ENCODE assay signal across 7 mouse cellular contexts in the genomic region with DNA sequence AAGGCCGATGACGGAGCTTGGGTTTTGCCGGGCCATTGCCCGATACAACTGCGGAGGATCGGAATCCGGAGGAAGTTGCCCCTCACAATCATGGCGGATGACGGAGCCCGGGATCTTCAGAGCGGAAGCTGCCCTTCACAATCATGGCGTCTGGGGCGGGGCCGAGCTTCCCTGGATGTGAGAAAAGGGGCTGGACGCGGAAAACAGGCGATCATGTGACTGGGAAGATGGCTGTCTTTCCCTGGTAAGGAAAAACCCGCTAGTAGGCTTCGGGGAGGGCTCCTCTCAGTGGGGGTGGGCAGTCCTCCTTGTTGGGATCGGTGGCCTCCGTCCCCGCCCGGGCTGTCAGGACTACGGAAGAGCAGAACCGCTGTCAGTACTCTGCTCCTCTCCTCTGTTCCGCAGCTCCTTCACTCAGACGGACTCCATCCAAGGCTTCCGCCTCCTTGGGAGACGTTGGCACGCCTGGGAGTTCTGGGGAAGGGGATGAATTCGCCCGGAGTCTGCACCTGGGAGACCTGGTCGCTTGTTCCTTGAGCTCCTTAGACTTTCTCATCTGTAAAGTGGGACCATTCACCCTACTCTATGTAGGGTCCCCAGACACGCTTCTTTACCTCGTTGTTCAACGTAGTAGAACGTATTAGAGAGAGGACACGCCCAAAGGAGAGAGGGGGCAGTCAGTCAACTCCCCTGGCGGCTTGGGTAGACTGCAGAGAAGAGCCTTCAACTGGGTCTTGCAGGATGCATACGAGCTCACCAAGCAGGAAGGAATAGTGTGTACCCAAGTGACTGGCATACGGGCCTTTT. TPM values are rescaled to one million over a fixed set of nuclear protein-coding genes. Genes with fewer than 3 reads are reported as not detected.
DNase-seq lines count a peak whose midpoint lies in the region; ATAC-seq lines count a peak whose summit lies in the region.

No protein-coding gene starts in this region.

- peak; percentile 98 for DNase-seq in adrenal gland, postnatal 14 days
- DNase-seq in embryonic facial prominence, embryonic 11.5 days (ENCODE audit: low spot score): peak; percentile 99
- peak; percentile 94 for DNase-seq in kidney, adult 11 months
- peak; percentile 97 for DNase-seq in limb, embryonic 10.5 days (ENCODE audit: low spot score)
- peak; percentile 80 for DNase-seq in spleen, adult 12 weeks (ENCODE audit: low spot score)

- no peaks in the 10 kb centered on the region for H3K36me3 ChIP-seq in embryonic facial prominence, embryonic 11.5 days (replicated peaks; ENCODE audit: control insufficient read depth, insufficient read depth, low read depth, low read length)
- peaks cover 28% of the 10 kb centered on the region for H3K36me3 ChIP-seq in limb, embryonic 10.5 days
- peaks cover 32% of the 10 kb centered on the region for H3K36me3 ChIP-seq in midbrain, embryonic 13.5 days

- peak overlapping the region; percentile 69 for H3K9ac ChIP-seq in embryonic facial prominence, embryonic 11.5 days (replicated peaks; ENCODE audit: low read length)
- H3K9ac ChIP-seq in midbrain, embryonic 13.5 days (replicated peaks): peak overlapping the region; percentile 83

- WGBS in embryonic facial prominence, embryonic 11.5 days: 4% methylated on average over 39 of the region's 41 CpGs
- WGBS in limb, embryonic 10.5 days: 3% methylated on average over 41 of the region's 41 CpGs
- 3% methylated on average over 41 of the region's 41 CpGs for WGBS in midbrain, embryonic 13.5 days

- H3K27ac ChIP-seq in embryonic facial prominence, embryonic 11.5 days (replicated peaks; ENCODE audit: low read depth, low read length): no peak overlapping the region
- H3K27ac ChIP-seq in limb, embryonic 10.5 days: peak overlapping the region; percentile 86
- peak overlapping the region; percentile 88 for H3K27ac ChIP-seq in midbrain, embryonic 13.5 days

- peak overlapping the region; percentile 65 for H3K4me3 ChIP-seq in embryonic facial prominence, embryonic 11.5 days (ENCODE audit: low read depth, low read length)
- peak overlapping the region; percentile 82 for H3K4me3 ChIP-seq in limb, embryonic 10.5 days
- peak overlapping the region; percentile 81 for H3K4me3 ChIP-seq in midbrain, embryonic 13.5 days (replicated peaks)

- peak; percentile 94 for ATAC-seq in embryonic facial prominence, embryonic 11.5 days (replicated peaks; ENCODE audit: insufficient number of reproducible peaks, low FRiP score, low TSS enrichment, low read depth)
- ATAC-seq in granulocyte monocyte progenitor cell, adult 5-6 weeks (replicated peaks; ENCODE audit: poor library complexity, severe bottlenecking): peak; percentile 92
- ATAC-seq in midbrain, embryonic 13.5 days: peak; percentile 97

- H3K4me2 ChIP-seq in embryonic facial prominence, embryonic 11.5 days (ENCODE audit: low read depth, low read length): peak overlapping the region; percentile 72
- H3K4me2 ChIP-seq in midbrain, embryonic 13.5 days (replicated peaks): peak overlapping the region; percentile 79

- no peaks in the 10 kb centered on the region for H3K4me1 ChIP-seq in embryonic facial prominence, embryonic 11.5 days (ENCODE audit: control insufficient read depth, insufficient read depth, low read length)
- peaks cover 11% of the 10 kb centered on the region for H3K4me1 ChIP-seq in limb, embryonic 10.5 days
- H3K4me1 ChIP-seq in midbrain, embryonic 13.5 days (replicated peaks): peaks cover 20% of the 10 kb centered on the region

- H3K27me3 ChIP-seq in embryonic facial prominence, embryonic 11.5 days (ENCODE audit: control insufficient read depth, insufficient read depth, low read length): no peaks in the 10 kb centered on the region
- no peaks in the 10 kb centered on the region for H3K27me3 ChIP-seq in limb, embryonic 10.5 days (ENCODE audit: low read depth, poor library complexity, severe bottlenecking)
- no peaks in the 10 kb centered on the region for H3K27me3 ChIP-seq in midbrain, embryonic 13.5 days

- H3K9me3 ChIP-seq in embryonic facial prominence, embryonic 11.5 days (replicated peaks; ENCODE audit: control insufficient read depth, low read length): no peaks in the 10 kb centered on the region
- no peaks in the 10 kb centered on the region for H3K9me3 ChIP-seq in limb, embryonic 10.5 days (replicated peaks)
- H3K9me3 ChIP-seq in midbrain, embryonic 13.5 days: no peaks in the 10 kb centered on the region

RNA-seq across cellular contexts. Expression of gene Vps35l, which starts 0.7 kb away (rescaled TPM):
- 52.4 and 62.7 TPM in 2 replicates for total RNA-seq in adrenal gland, postnatal 14 days (2021)
- 76.3 and 79.5 TPM in 2 replicates for polyA plus RNA-seq in embryonic facial prominence, embryonic 11.5 days (2014; fragmentation: Nextera tagmentation; extraction: Ambion mirVana)
- 72.4 and 76.4 TPM in 2 replicates for total RNA-seq in granulocyte monocyte progenitor cell, adult 5-6 weeks (2014; fragmentation: Nextera tagmentation)
- total RNA-seq in granulocyte monocyte progenitor cell, adult 5-6 weeks (2017): 45.1 and 57.0 TPM in 2 replicates
- 58.5 and 60.2 TPM in 2 replicates for polyA plus RNA-seq in limb, embryonic 10.5 days (2016; fragmentation: Nextera tagmentation; extraction: Ambion mirVana)
- polyA plus RNA-seq in midbrain, embryonic 13.5 days (2015; fragmentation: Nextera tagmentation; extraction: Ambion mirVana): 94.0 and 97.5 TPM in 2 replicates

RNA-seq across cellular contexts. Expression of gene Ccp110, which starts 28.4 kb away (rescaled TPM):
- total RNA-seq in adrenal gland, postnatal 14 days (2021): 8.2 and 9.5 TPM in 2 replicates
- 19.0 and 21.4 TPM in 2 replicates for polyA plus RNA-seq in embryonic facial prominence, embryonic 11.5 days (2014; fragmentation: Nextera tagmentation; extraction: Ambion mirVana)
- 14.8 and 26.8 TPM in 2 replicates for total RNA-seq in granulocyte monocyte progenitor cell, adult 5-6 weeks (2014; fragmentation: Nextera tagmentation)
- total RNA-seq in granulocyte monocyte progenitor cell, adult 5-6 weeks (2017): 19.8 and 20.7 TPM in 2 replicates
- polyA plus RNA-seq in limb, embryonic 10.5 days (2016; fragmentation: Nextera tagmentation; extraction: Ambion mirVana): 27.8 and 35.1 TPM in 2 replicates
- 35.9 and 37.4 TPM in 2 replicates for polyA plus RNA-seq in midbrain, embryonic 13.5 days (2015; fragmentation: Nextera tagmentation; extraction: Ambion mirVana)

RNA-seq across cellular contexts. Expression of gene Gde1, which starts 35.2 kb away (rescaled TPM):
- 97.6 and 107 TPM in 2 replicates for total RNA-seq in adrenal gland, postnatal 14 days (2021)
- polyA plus RNA-seq in embryonic facial prominence, embryonic 11.5 days (2014; fragmentation: Nextera tagmentation; extraction: Ambion mirVana): 81.1 and 87.4 TPM in 2 replicates
- 33.9 and 35.5 TPM in 2 replicates for total RNA-seq in granulocyte monocyte progenitor cell, adult 5-6 weeks (2014; fragmentation: Nextera tagmentation)
- 36.2 and 37.8 TPM in 2 replicates for total RNA-seq in granulocyte monocyte progenitor cell, adult 5-6 weeks (2017)
- 62.8 and 64.9 TPM in 2 replicates for polyA plus RNA-seq in limb, embryonic 10.5 days (2016; fragmentation: Nextera tagmentation; extraction: Ambion mirVana)
- 138 and 140 TPM in 2 replicates for polyA plus RNA-seq in midbrain, embryonic 13.5 days (2015; fragmentation: Nextera tagmentation; extraction: Ambion mirVana)
